In genomic region chr5:67846361-67847224, GRCm38 (mm10) we compare ENCODE assay signal across 8 mouse cellular contexts. TPM values are rescaled to one million over a fixed set of nuclear protein-coding genes. Genes with fewer than 3 reads are reported as not detected.
DNase-seq lines count a peak whose midpoint lies in the region; ATAC-seq and TF ChIP-seq lines count a peak whose summit lies in the region.

No protein-coding gene starts in this region.

- no peaks in the 10 kb centered on the region for H3K27me3 ChIP-seq in testis, adult 2 months (ENCODE audit: control insufficient read depth, insufficient read depth, low read length)
- no peaks in the 10 kb centered on the region for H3K27me3 ChIP-seq in intestine, postnatal 0 days (replicated peaks; ENCODE audit: control insufficient read depth, insufficient read depth, low read length)
- H3K27me3 ChIP-seq in limb, embryonic 13.5 days, result peaks cover 26% of the 10 kb centered on the region
- no peaks in the 10 kb centered on the region for H3K27me3 ChIP-seq in midbrain, embryonic 13.5 days

- peak overlapping the region; percentile 93 for H3K4me2 ChIP-seq in intestine, postnatal 0 days (replicated peaks; ENCODE audit: low read depth)
- H3K4me2 ChIP-seq in limb, embryonic 13.5 days (replicated peaks), result peak overlapping the region; percentile 97
- peak overlapping the region; percentile 80 for H3K4me2 ChIP-seq in midbrain, embryonic 13.5 days (replicated peaks)

- DNase-seq in testis, postnatal 14 days (ENCODE audit: low spot score), result no peak
- peak; percentile 66 for DNase-seq in embryo, embryonic 10.5 days (ENCODE audit: low spot score)
- DNase-seq in gastrocnemius, postnatal 4 days (ENCODE audit: low spot score in 2 of 2), result peak; percentile 23 to 48
- DNase-seq in spleen, adult 12 weeks (ENCODE audit: low spot score), result peak; percentile 56

- peak overlapping the region; percentile 71 for H3K9ac ChIP-seq in intestine, postnatal 0 days (ENCODE audit: low read depth, low read length)
- peak overlapping the region; percentile 66 for H3K9ac ChIP-seq in limb, embryonic 13.5 days
- H3K9ac ChIP-seq in midbrain, embryonic 13.5 days (replicated peaks), result peak overlapping the region; percentile 89

- no peak overlapping the region for H3K27ac ChIP-seq in testis, adult 2 months (ENCODE audit: control insufficient read depth, insufficient read depth, low read depth, low read length)
- H3K27ac ChIP-seq in intestine, postnatal 0 days (ENCODE audit: low read depth, low read length), result peak overlapping the region; percentile 91
- H3K27ac ChIP-seq in limb, embryonic 13.5 days, result peak overlapping the region; percentile 39; the same call in 1 of the 2 replicates
- peak overlapping the region; percentile 91 for H3K27ac ChIP-seq in midbrain, embryonic 13.5 days

- ATAC-seq in intestine, postnatal 0 days, result no peak; the same call in 1 of the 2 replicates
- ATAC-seq in limb, embryonic 13.5 days (ENCODE audit: low FRiP score, low read depth), result no peak; the same call in 1 of the 2 replicates
- peak; percentile 5 for ATAC-seq in midbrain, embryonic 13.5 days

- TF ChIP-seq POLR2A in testis, adult 2 months (IDR thresholded peaks at IDR 0.05; ENCODE audit: control insufficient read depth, low read depth, low read length), result no peak

- no peak for TF ChIP-seq CTCF in testis, adult 2 months (IDR thresholded peaks at IDR 0.05; ENCODE audit: control insufficient read depth, insufficient read depth, insufficient replicate concordance, low read depth, low read length)
- TF ChIP-seq CTCF in intestine, postnatal 0 days (IDR thresholded peaks at IDR 0.05; ENCODE audit: low read depth), result peak; percentile 49; the same call in 1 of the 2 replicates

- H3K36me3 ChIP-seq in testis, adult 2 months (ENCODE audit: control insufficient read depth, insufficient read depth, low read length), result no peaks in the 10 kb centered on the region
- H3K36me3 ChIP-seq in intestine, postnatal 0 days (ENCODE audit: control insufficient read depth, insufficient read depth), result no peaks in the 10 kb centered on the region
- H3K36me3 ChIP-seq in limb, embryonic 13.5 days, result no peaks in the 10 kb centered on the region
- H3K36me3 ChIP-seq in midbrain, embryonic 13.5 days, result no peaks in the 10 kb centered on the region

- WGBS in intestine, postnatal 0 days, result under 1% methylated on average over 39 of the region's 39 CpGs
- under 1% methylated on average over 39 of the region's 39 CpGs for WGBS in limb, embryonic 13.5 days
- WGBS in midbrain, embryonic 13.5 days, result under 1% methylated on average over 39 of the region's 39 CpGs

- peaks cover 14% of the 10 kb centered on the region for H3K4me1 ChIP-seq in testis, adult 2 months (ENCODE audit: control insufficient read depth, insufficient read depth, low read length)
- H3K4me1 ChIP-seq in intestine, postnatal 0 days (replicated peaks; ENCODE audit: control insufficient read depth, insufficient read depth, low read length), result peaks cover 9% of the 10 kb centered on the region; the same call in 1 of the 2 replicates
- peaks cover 19% of the 10 kb centered on the region; the same call in 1 of the 2 replicates for H3K4me1 ChIP-seq in limb, embryonic 13.5 days
- H3K4me1 ChIP-seq in midbrain, embryonic 13.5 days (replicated peaks), result peaks cover 64% of the 10 kb centered on the region

- peak overlapping the region; percentile 91 for H3K4me3 ChIP-seq in testis, adult 2 months (ENCODE audit: control insufficient read depth, low read depth, low read length)
- peak overlapping the region; percentile 94 for H3K4me3 ChIP-seq in intestine, postnatal 0 days (ENCODE audit: low read depth, low read length)
- peak overlapping the region; percentile 79 for H3K4me3 ChIP-seq in limb, embryonic 13.5 days
- H3K4me3 ChIP-seq in midbrain, embryonic 13.5 days (replicated peaks), result peak overlapping the region; percentile 89

- H3K9me3 ChIP-seq in intestine, postnatal 0 days (ENCODE audit: control insufficient read depth), result no peaks in the 10 kb centered on the region
- no peaks in the 10 kb centered on the region for H3K9me3 ChIP-seq in limb, embryonic 13.5 days
- H3K9me3 ChIP-seq in midbrain, embryonic 13.5 days, result no peaks in the 10 kb centered on the region

RNA-seq across cellular contexts. Expression of gene Atp8a1, which starts 0.6 kb away (rescaled TPM):
- polyA plus RNA-seq in testis, adult 2 months (2012; rRNA removed), result 2.4 and 2.5 TPM in 2 replicates
- 10 to 100 TPM; 11.7 to 12.8 TPM for total RNA-seq in gastrocnemius, postnatal 4 days (2021)
- 7.8 and 9.1 TPM in 2 replicates for polyA plus RNA-seq in intestine, postnatal 0 days (2015; fragmentation: Nextera tagmentation; extraction: Ambion mirVana)
- polyA plus RNA-seq in limb, embryonic 13.5 days (2015; fragmentation: Nextera tagmentation; extraction: Ambion mirVana), result 4.7 and 5.4 TPM in 2 replicates
- 36.4 and 38.5 TPM in 2 replicates for polyA plus RNA-seq in midbrain, embryonic 13.5 days (2015; fragmentation: Nextera tagmentation; extraction: Ambion mirVana)
